Mouse (Mus musculus): ENCODE results near the gene Tktl2.

- TF ChIP-seq MAZ (IDR thresholded peaks at IDR 0.05; ENCODE audit: low read depth, low read length) (no peak), POLR2AphosphoS5 (IDR thresholded peaks at IDR 0.05; ENCODE audit: borderline replicate concordance, low read depth, low read length) (no peak), POLR2A (IDR thresholded peaks at IDR 0.05; ENCODE audit: control insufficient read depth in 1 of 2, insufficient read depth in 1 of 2, low read depth in 1 of 2, low read length in 2 of 2, poor library complexity in 1 of 2) (no peak), CTCF (IDR thresholded peaks at IDR 0.05 in 2 of 3, conservative IDR thresholded peaks at IDR 0.05 in 1 of 3; ENCODE audit: control insufficient read depth in 1 of 3, insufficient read depth in 1 of 3, low read depth in 2 of 3, low read length in 3 of 3, poor library complexity in 1 of 3, severe bottlenecking in 1 of 3) (no peak), ZNF384 (IDR thresholded peaks at IDR 0.05; ENCODE audit: low read depth, low read length) (no peak), EP300 (IDR thresholded peaks at IDR 0.05; ENCODE audit: low read depth in 1 of 2, low read length in 2 of 2) (no peak), MYB (IDR thresholded peaks at IDR 0.05; ENCODE audit: low read depth, low read length) (no peak), TBP (IDR thresholded peaks at IDR 0.05; ENCODE audit: low read depth, low read length) (no peak), HCFC1 (IDR thresholded peaks at IDR 0.05; ENCODE audit: low read depth, low read length) (no peak)
These were observed 38.5 kb downstream of the Tktl2 start for GRCm38 (mm10) chr8:66550092-66550491.
